Mouse (Mus musculus): Measurements from ENCODE around the gene Nsmce1. TPM values are rescaled to one million over a fixed set of nuclear protein-coding genes. Genes with fewer than 3 reads are reported as not detected.

Gene Nsmce1
- 100 to 1,000 TPM in 1 of 3 experiments, 10 to 100 TPM in 2; 87.0 to 103 (median 99.4) TPM for polyA plus RNA-seq (2017; shearing (Covaris generic))

- peak; percentile 79 for ATAC-seq
These were observed at the start of gene Nsmce1 for GRCm38 (mm10) chr7:125490947-125491735. Nsmce1 (minus strand) TSS chr7:125491596.

DNA sequence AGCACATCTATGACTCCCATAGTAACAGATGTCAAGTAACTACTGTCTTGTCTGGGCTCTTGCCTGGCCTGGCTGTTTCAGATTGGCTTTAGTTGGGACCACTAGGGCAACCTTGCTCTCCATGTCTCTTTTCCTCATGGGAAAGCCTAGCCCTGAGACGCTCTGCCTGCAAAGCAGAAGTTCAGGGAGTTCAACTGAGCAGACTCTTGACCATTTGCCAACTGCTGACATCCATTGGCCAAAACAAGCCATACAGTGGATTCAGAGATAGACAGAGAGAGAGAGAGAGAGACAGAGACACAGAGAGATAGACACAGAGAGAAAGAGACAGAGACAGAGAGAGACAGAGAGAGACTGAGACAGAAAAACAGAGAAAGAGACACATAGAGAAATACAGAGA is 49.6 kb upstream of the Nsmce1 start:
- no peak for ATAC-seq

DNA sequence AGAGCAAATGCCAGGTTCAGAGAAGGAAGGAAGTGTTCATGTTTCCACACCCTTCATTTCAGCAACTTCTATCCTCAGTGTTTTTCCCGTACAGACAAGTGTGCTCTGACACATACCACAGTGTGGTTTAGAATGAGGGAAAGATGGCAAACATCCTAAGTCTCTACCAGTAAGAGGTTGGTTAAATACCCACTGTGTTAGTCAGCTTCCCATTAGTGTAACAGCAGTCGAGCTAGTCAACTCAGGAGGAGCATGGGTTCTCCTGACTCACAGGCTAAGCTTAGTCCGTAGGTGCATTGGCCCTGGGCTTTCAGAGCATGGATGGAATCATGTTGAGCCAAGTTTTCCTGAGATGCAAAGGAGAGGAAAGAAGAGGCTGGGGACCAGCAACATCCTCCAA is 48.0 kb upstream of the Nsmce1 start:
- ATAC-seq: no peak

DNA sequence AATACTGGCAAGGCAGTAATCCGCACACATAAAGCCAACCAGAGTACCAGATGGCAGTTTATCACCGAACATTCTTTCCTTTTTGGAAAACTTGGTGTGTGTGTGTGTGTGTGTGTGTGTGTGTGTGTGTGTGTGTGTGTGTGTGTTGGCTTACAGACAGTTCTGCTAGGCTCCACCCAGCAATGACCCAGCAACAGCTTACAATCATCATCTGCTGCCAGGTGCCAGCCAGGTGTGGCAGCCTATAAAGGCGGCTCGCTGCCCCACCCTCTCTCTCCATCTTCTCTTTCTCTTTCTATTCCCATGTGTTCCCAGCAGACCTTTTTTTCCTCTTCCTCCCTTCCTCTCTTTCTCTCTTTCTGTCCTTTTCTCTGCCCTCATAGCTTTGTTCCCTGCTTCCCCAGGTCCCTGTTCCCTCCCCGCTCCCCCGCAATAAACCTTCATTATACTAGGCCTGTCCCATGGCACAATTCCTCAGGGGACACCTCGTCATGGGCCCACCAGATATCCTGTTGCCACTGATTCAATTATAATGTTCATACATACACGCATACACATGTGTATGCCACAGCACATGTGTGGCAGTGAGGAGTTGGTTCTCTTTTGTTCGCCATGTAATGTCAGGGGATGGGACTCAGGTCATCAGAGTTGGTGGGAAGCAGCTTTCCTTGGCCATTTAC is 36.6 kb upstream of the Nsmce1 start:
- ATAC-seq: no peak

GRCm38 (mm10) chr7:125527186-125527585 is 35.8 kb upstream of the Nsmce1 start:
- no peak for ATAC-seq

DNA sequence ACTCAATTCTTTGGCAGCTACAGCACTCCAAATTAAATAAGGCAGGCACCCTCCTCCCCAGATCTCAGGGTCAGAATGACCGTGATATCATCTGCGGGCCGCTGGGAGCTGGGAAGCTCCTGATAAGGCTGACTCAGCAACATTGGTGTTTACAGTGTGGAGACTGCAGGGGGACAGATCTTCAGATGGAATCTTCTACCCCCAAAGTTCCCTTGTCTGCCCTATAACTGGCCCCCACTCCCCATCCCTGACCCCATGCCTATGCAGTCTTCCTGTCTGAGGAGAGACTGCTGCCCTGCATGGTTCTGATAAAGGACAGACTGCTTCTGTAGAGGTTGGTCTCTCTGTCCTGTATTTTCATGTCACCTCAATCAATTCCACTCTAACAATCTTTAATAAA is 31.7 kb upstream of the Nsmce1 start:
- no peak for ATAC-seq

DNA sequence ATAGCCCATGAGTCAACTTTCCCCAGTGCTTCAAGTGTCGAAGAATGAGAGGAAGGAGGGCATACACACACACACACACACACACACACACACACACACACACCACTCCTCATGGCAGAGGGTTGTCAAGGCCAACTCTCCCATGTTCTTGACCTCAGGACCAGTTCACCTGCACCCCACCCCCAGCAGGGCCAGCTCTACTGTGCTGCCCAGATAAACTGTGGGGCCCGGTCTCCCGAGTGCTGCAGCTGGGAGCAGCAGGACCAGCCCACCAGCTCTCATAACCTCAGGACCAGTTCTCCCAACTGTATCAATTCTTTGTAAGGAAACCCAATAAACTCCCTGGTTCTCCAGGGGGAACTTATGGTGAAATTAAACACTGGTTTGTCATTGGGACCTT is 28.3 kb upstream of the Nsmce1 start:
- no peak for ATAC-seq

GRCm38 (mm10) chr7:125517470-125517869 is 26.1 kb upstream of the Nsmce1 start:
- ATAC-seq: no peak

DNA sequence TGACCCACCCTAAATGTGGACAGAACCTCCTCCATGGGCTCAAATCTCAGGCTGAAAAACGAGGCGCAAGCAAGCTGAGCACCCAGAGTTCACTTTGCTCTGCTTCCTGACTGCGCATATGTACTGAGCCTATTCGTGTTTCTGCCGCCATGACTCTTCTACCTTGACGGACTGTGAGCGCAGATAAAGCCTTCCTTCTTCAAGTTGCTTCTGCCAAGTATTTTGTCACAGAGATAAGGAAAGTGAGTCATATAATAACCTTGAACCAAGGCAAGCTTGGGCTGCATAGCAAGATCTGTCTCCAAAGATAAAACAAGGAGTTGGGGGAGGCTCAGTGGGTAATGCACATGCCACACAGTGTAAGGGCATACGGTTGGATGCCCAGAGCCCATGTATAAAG is 25.3 kb upstream of the Nsmce1 start:
- ATAC-seq: no peak

- no peak for ATAC-seq
These were observed 23.9 kb upstream of the Nsmce1 start for GRCm38 (mm10) chr7:125515081-125515853.

GRCm38 (mm10) chr7:125511852-125512251 is 20.5 kb upstream of the Nsmce1 start:
- peak; percentile 48 for ATAC-seq

- ATAC-seq: peak; percentile 61
These were observed 20.0 kb upstream of the Nsmce1 start for GRCm38 (mm10) chr7:125511432-125511831.

DNA sequence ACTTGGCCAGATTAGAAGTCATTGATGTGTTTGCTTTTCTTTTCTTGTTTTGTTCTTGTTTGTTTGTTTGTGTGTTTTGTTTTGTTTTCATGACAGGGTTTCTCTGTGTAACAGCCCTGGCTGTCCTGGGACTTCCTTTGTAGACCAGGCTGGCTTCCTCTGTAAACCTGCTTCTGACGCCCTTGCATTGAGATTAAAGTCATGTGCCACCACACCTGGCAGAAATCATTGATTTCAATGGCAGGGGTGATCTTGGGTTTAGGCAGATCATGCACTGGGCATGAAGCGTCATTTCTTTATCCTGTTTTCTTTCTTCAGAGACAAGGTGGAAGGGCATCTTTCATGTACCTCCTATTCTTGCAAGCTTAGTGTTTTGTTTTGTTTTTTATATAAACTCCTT is 15.9 kb upstream of the Nsmce1 start:
- ATAC-seq: no peak

- no peak for ATAC-seq
These were observed 14.2 kb upstream of the Nsmce1 start for GRCm38 (mm10) chr7:125505568-125505967.

DNA sequence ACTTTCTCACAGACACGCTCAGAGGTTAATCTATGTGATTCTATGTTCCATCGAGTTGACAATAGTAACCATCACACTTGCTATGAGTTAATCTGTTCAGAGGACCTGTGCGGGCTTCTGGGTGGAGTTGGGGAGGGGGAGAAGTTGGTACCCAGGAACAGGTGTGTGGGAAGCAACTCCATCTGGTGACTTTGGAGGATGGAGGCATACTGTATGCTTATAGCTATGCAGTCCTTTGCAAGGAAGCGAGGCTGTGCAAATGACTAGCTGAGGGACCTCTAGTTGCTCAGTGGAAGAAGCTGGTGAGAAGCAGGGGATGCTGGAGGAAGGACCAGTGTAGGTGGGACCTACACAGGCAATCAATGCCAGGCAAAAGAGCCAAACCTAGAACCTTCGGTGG is 13.2 kb upstream of the Nsmce1 start:
- no peak for ATAC-seq

DNA sequence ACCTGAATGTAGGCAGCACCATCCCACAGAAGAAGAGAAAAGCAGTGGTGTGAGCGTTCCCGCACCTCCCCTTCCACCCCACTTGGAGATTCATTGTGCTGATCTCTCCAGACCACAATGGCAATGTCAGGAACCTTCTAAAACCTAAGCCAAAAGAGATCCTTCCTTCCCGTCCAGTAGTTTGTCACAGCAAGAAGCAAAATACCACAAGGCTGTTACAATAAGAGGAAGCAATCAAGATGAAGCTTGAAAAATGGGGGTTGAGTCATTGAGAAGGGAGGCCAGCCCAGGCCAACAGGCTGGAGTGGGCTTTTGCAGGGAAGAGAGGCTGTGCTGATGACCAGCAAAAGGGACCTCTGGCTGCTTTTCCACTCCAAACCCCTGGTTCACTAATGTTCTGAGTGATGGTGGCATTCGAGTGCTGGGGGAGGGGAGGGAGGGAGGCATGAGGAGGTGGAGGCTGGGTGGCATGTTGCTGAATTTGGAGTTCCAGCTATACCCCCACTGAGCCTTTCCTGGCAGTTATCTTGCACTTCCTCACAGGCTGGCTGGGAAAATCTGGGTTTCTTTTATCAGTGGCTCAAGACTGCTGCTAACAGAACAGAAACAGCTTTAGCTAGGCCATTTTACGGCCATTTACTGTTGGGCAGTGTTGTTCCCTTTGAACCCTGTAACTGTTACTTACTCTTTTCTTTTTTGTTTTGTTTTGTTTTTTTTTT is 12.1 kb upstream of the Nsmce1 start:
- no peak for ATAC-seq

DNA sequence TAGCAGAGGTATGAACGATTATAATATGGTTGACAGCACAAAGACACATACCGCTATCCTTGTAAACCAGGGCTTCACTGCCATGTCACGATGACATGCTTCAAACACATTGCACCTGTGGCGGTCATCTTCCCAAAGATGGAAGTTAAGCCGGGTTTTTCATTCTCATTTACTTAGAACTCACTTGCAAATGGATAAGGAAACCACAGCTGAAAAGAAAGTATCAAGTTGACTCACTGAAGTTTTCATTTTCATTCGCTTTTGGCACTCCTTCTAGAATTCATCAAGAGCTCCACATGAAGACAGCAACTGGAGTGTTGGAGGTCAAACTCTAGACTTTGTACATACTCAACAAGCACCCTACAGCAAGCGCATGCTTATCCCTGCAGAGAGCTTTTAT is 9.5 kb upstream of the Nsmce1 start:
- no peak for ATAC-seq

DNA sequence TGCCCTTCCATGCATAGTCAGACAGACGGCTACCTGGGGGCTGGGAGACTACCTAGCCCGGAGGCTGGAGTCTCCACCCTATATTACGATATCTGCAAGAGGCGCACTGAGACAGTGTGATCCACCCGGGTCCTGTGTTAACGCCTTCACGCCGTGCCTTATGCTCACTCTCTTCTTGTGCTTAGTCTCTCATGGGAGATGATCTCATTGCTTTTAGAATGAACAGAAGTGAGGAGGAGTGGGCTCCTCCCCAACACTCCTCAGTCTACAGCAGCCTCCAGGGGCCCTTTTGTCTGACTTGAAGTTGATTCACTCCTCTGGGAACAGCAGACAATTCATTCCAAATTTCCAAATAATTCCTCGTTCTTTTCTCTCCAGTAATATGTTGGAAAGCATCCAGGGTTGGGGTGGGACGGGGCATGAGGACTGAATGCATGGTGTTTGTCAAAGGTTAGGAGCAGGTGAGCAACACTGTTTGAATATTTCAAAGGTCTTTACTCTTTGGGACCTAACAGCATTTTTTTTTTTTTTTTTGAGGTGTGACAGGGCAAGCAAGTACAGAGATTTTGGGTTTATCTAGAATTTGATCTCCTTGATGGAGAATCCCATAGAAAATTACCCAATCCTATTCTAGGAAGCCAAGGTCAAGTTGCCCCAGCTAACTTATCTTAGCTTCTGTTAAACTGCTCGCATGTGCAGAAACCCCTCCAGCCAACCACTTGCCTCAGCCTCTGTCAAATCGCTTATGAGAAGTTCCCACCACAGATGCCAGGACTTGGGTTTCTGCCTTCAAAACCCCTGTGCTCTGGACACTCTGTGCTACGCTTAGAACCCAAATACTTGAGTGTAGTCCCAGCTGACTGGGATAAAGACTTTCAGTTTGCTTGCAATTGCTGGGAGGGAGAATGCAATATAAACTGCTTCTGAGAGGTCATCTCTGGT is 8.8 kb upstream of the Nsmce1 start:
- ATAC-seq: no peak

DNA sequence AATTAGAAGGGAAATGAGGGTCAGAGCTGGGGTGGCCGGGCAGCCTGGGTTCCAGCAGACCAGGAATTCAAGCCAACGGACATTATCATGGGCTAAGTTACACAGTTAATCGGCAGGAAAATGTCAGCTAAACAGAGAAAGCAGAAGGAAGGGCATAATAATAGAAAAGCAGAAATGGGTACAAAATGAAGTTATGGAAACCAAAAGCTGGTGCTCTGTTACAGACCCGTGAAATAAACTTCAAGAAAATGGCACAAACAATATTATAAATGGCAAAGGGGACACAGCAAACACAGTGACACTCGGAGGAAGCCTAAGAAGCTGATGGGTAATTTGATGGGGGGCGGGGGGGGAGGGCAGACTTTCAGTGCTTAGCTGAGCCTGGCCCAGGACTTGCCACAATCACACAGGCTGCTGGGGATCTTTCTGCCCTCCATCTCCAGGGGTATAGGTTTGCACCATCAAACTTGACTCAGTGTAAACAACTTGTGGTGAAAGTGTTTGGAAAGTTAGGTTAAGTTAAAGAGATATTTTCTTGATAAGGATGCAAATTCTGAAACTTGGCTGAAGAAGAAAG is 4.6 kb upstream of the Nsmce1 start:
- no peak for ATAC-seq

GRCm38 (mm10) chr7:125492551-125492950 is 1.2 kb upstream of the Nsmce1 start:
- no peak for ATAC-seq

GRCm38 (mm10) chr7:125491760-125492159 is 364 bp upstream of the Nsmce1 start:
- no peak for ATAC-seq
